In the genomic region with DNA sequence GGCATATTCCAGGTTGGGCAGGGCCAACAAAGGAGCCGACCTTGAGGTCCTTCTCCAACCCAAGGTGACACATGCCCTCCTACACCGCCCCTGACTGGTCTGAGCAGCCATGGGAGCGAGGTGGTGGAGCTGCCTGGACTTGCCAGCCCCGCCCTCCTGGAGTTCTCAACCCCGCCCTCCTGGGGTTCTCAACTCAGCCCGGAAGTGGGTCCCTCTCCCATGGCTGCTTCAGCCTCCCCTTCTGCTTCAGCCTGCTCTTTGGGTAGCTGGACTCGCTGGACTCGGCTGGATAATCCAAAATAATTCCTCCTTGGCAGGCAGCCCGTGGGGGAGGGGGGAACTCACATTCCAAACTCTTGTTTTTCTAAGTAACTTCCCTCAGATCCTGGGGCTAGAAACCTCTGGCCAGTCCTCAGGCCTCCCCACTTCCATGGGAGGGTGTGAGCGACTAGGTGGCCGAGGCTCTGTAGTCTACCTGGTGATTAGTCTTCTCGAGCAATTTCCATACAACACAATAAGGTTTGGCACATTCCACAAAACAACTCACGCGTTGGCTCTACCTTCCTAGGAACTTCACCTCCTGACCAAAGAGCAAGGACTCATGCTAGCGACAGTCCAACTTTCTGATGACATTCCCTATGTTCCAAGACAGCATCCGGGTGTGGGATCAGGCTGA, we compare ENCODE assay signal across 8 mouse cellular contexts. TPM values are rescaled to one million over a fixed set of nuclear protein-coding genes. Genes with fewer than 3 reads are reported as not detected.
DNase-seq lines count a peak whose midpoint lies in the region; ATAC-seq and TF ChIP-seq lines count a peak whose summit lies in the region.

No protein-coding gene starts in this region.

- H3K27ac ChIP-seq in bone marrow macrophage, adult 2 months (ENCODE audit: insufficient read depth, low read depth, low read length) = peak overlapping the region; percentile 99
- H3K27ac ChIP-seq in forebrain, embryonic 11.5 days (ENCODE audit: low read depth, low read length) = peak overlapping the region; percentile 90; the same call in 1 of the 2 replicates
- peak overlapping the region; percentile 95 for H3K27ac ChIP-seq in testis, adult 2 months (ENCODE audit: control insufficient read depth, insufficient read depth, low read depth, low read length)

- peak overlapping the region; percentile 94 for H3K9ac ChIP-seq in forebrain, embryonic 11.5 days (ENCODE audit: low read length)

- peaks cover 57% of the 10 kb centered on the region for H3K4me1 ChIP-seq in bone marrow macrophage, adult 2 months (ENCODE audit: control insufficient read depth, insufficient read depth, low read length)
- H3K4me1 ChIP-seq in forebrain, embryonic 11.5 days (replicated peaks; ENCODE audit: control insufficient read depth, insufficient read depth, low read length) = peaks cover 46% of the 10 kb centered on the region
- peaks cover 43% of the 10 kb centered on the region for H3K4me1 ChIP-seq in testis, adult 2 months (ENCODE audit: control insufficient read depth, insufficient read depth, low read length)

- WGBS in forebrain, embryonic 11.5 days = 1% methylated on average over 16 of the region's 16 CpGs

- peak overlapping the region; percentile 77 for H3K4me3 ChIP-seq in bone marrow macrophage, adult 2 months (ENCODE audit: insufficient read depth, low read length)
- H3K4me3 ChIP-seq in forebrain, embryonic 11.5 days (ENCODE audit: low read depth, low read length) = peak overlapping the region; percentile 84
- peak overlapping the region; percentile 99 for H3K4me3 ChIP-seq in testis, adult 2 months (ENCODE audit: control insufficient read depth, low read depth, low read length)

- H3K9me3 ChIP-seq in forebrain, embryonic 11.5 days (ENCODE audit: control insufficient read depth, low read length) = no peaks in the 10 kb centered on the region

- peak; percentile 94 for DNase-seq in Muller cell, postnatal 12 days (ENCODE audit: inconsistent ontology term)
- DNase-seq in forebrain, embryonic 11.5 days (ENCODE audit: low spot score) = peak; percentile 82
- DNase-seq in heart, postnatal 14 days = peak; percentile 75 to 82
- peak; percentile 89 to 92 for DNase-seq in kidney, postnatal 4 days

- H3K36me3 ChIP-seq in forebrain, embryonic 11.5 days (ENCODE audit: control insufficient read depth, insufficient read depth, low read length) = no peaks in the 10 kb centered on the region
- no peaks in the 10 kb centered on the region for H3K36me3 ChIP-seq in testis, adult 2 months (ENCODE audit: control insufficient read depth, insufficient read depth, low read length)

- no peaks in the 10 kb centered on the region for H3K27me3 ChIP-seq in forebrain, embryonic 11.5 days (ENCODE audit: control insufficient read depth, insufficient read depth, low read length)
- no peaks in the 10 kb centered on the region for H3K27me3 ChIP-seq in testis, adult 2 months (ENCODE audit: control insufficient read depth, insufficient read depth, low read length)

- intact Hi-C loops in heart, postnatal 14 days (cut with DNase I) = no loop called here

- peak; percentile 13; the same call in 1 of the 2 replicates for ATAC-seq in forebrain, embryonic 11.5 days (replicated peaks; ENCODE audit: low FRiP score)
- ATAC-seq in megakaryocyte progenitor cell, adult 5-6 weeks (replicated peaks; ENCODE audit: poor library complexity) = 0 out of 2 replicates have a peak, but pooled peaks have one; percentile 22
- ATAC-seq in activated CD4-positive, CD25-positive, alpha-beta regulatory T cell, adult 4 months = no peak

- TF ChIP-seq POLR2A in bone marrow macrophage, adult 2 months (IDR thresholded peaks at IDR 0.05; ENCODE audit: borderline replicate concordance, low read depth, low read length) = no peak
- TF ChIP-seq POLR2A in testis, adult 2 months (IDR thresholded peaks at IDR 0.05; ENCODE audit: control insufficient read depth, low read depth, low read length) = no peak; the same call in 1 of the 2 replicates

- peak overlapping the region; percentile 88 for H3K4me2 ChIP-seq in forebrain, embryonic 11.5 days (ENCODE audit: low read depth, low read length, severe bottlenecking)

- TF ChIP-seq CTCF in bone marrow macrophage, adult 2 months (IDR thresholded peaks at IDR 0.05; ENCODE audit: low read depth, low read length) = no peak
- no peak for TF ChIP-seq CTCF in testis, adult 2 months (IDR thresholded peaks at IDR 0.05; ENCODE audit: control insufficient read depth, insufficient read depth, insufficient replicate concordance, low read depth, low read length)

RNA-seq across cellular contexts. Expression of gene Plxnb2, which starts 1.5 kb away (rescaled TPM):
- polyA plus RNA-seq in bone marrow macrophage, adult 2 months (2012; ENCODE audit: insufficient read depth, insufficient read length, missing spikeins) = 432 and 457 TPM in 2 replicates
- polyA plus RNA-seq in forebrain, embryonic 11.5 days (2014; fragmentation: Nextera tagmentation; extraction: Ambion mirVana) = 162 and 176 TPM in 2 replicates
- 100 to 1,000 TPM in 1 of 2 experiments, 10 to 100 TPM in 1; 98.2 to 101 TPM for total RNA-seq in heart, postnatal 14 days (2021)
- total RNA-seq in megakaryocyte progenitor cell, adult 5-6 weeks (2015) = 12.1 and 12.6 TPM in 2 replicates
- total RNA-seq in megakaryocyte progenitor cell, adult 5-6 weeks (2017) = 9.3 and 14.5 TPM in 2 replicates
- polyA plus RNA-seq in testis, adult 2 months (2012; rRNA removed) = 91.0 and 107 TPM in 2 replicates
- 1 to 10 TPM; 1.0 to 2.1 TPM for polyA plus RNA-seq in activated CD4-positive, CD25-positive, alpha-beta regulatory T cell, adult 4 months (2017; shearing (Covaris generic))

RNA-seq across cellular contexts. Expression of gene Dennd6b, which starts 17.2 kb away (rescaled TPM):
- polyA plus RNA-seq in bone marrow macrophage, adult 2 months (2012; ENCODE audit: insufficient read depth, insufficient read length, missing spikeins) = 3.4 and 3.8 TPM in 2 replicates
- 26.7 and 27.5 TPM in 2 replicates for polyA plus RNA-seq in forebrain, embryonic 11.5 days (2014; fragmentation: Nextera tagmentation; extraction: Ambion mirVana)
- total RNA-seq in heart, postnatal 14 days (2021) = 10 to 100 TPM in 1 of 2 experiments, 1 to 10 TPM in 1; 9.7 to 10.1 TPM
- total RNA-seq in megakaryocyte progenitor cell, adult 5-6 weeks (2015) = 1.6 and 2.4 TPM in 2 replicates
- total RNA-seq in megakaryocyte progenitor cell, adult 5-6 weeks (2017) = 1.3 and 2.5 TPM in 2 replicates
- polyA plus RNA-seq in testis, adult 2 months (2012; rRNA removed) = 55.5 and 58.5 TPM in 2 replicates
- 1 to 10 TPM; 7.7 to 8.4 TPM for polyA plus RNA-seq in activated CD4-positive, CD25-positive, alpha-beta regulatory T cell, adult 4 months (2017; shearing (Covaris generic))

RNA-seq across cellular contexts. Expression of gene Mapk11, which starts 29.7 kb away (rescaled TPM):
- 2.2 and 2.7 TPM in 2 replicates for polyA plus RNA-seq in bone marrow macrophage, adult 2 months (2012; ENCODE audit: insufficient read depth, insufficient read length, missing spikeins)
- polyA plus RNA-seq in forebrain, embryonic 11.5 days (2014; fragmentation: Nextera tagmentation; extraction: Ambion mirVana) = 43.2 and 47.6 TPM in 2 replicates
- total RNA-seq in heart, postnatal 14 days (2021) = 1 to 10 TPM; 2.3 to 3.7 TPM
- total RNA-seq in megakaryocyte progenitor cell, adult 5-6 weeks (2015) = not detected in 2 replicates
- 0.10 TPM in 1 of 2 replicates, not detected in the other for total RNA-seq in megakaryocyte progenitor cell, adult 5-6 weeks (2017)
- 2.0 and 2.6 TPM in 2 replicates for polyA plus RNA-seq in testis, adult 2 months (2012; rRNA removed)
- 10 to 100 TPM; 21.2 to 22.5 TPM for polyA plus RNA-seq in activated CD4-positive, CD25-positive, alpha-beta regulatory T cell, adult 4 months (2017; shearing (Covaris generic))

RNA-seq across cellular contexts. Expression of gene Ppp6r2, which starts 32.3 kb away (rescaled TPM):
- polyA plus RNA-seq in bone marrow macrophage, adult 2 months (2012; ENCODE audit: insufficient read depth, insufficient read length, missing spikeins) = 31.6 and 32.7 TPM in 2 replicates
- 45.1 and 49.2 TPM in 2 replicates for polyA plus RNA-seq in forebrain, embryonic 11.5 days (2014; fragmentation: Nextera tagmentation; extraction: Ambion mirVana)
- total RNA-seq in heart, postnatal 14 days (2021) = 10 to 100 TPM; 57.8 to 61.2 TPM
- 8.5 and 11.8 TPM in 2 replicates for total RNA-seq in megakaryocyte progenitor cell, adult 5-6 weeks (2015)
- total RNA-seq in megakaryocyte progenitor cell, adult 5-6 weeks (2017) = 9.8 and 11.2 TPM in 2 replicates
- polyA plus RNA-seq in testis, adult 2 months (2012; rRNA removed) = 49.8 and 59.3 TPM in 2 replicates
- 10 to 100 TPM; 20.8 to 25.1 TPM for polyA plus RNA-seq in activated CD4-positive, CD25-positive, alpha-beta regulatory T cell, adult 4 months (2017; shearing (Covaris generic))

RNA-seq across cellular contexts. Expression of gene Mapk12, which starts 38.6 kb away (rescaled TPM):
- not detected in 2 replicates for polyA plus RNA-seq in bone marrow macrophage, adult 2 months (2012; ENCODE audit: insufficient read depth, insufficient read length, missing spikeins)
- 26.9 and 29.8 TPM in 2 replicates for polyA plus RNA-seq in forebrain, embryonic 11.5 days (2014; fragmentation: Nextera tagmentation; extraction: Ambion mirVana)
- total RNA-seq in heart, postnatal 14 days (2021) = 10 to 100 TPM; 16.8 to 18.7 TPM
- total RNA-seq in megakaryocyte progenitor cell, adult 5-6 weeks (2015) = 0.49 TPM in 1 of 2 replicates, not detected in the other
- total RNA-seq in megakaryocyte progenitor cell, adult 5-6 weeks (2017) = 0.04 and 0.47 TPM in 2 replicates
- polyA plus RNA-seq in testis, adult 2 months (2012; rRNA removed) = 0.79 and 1.0 TPM in 2 replicates
- 1 to 10 TPM; 1.1 to 2.1 TPM for polyA plus RNA-seq in activated CD4-positive, CD25-positive, alpha-beta regulatory T cell, adult 4 months (2017; shearing (Covaris generic))

Comparison
In these comparisons a context has a peak if more than half of its experiments do, and no peak if none do; other contexts are left out.
1. RNA of gene Plxnb2, which starts 1.5 kb away (polyA plus RNA-seq): 432 to 457 TPM in bone marrow macrophage, adult 2 months, 162 to 176 TPM in forebrain, embryonic 11.5 days and 91.0 to 107 TPM in testis, adult 2 months; 1.0 to 2.1 TPM in activated CD4-positive, CD25-positive, alpha-beta regulatory T cell, adult 4 months; every median in the first group is over 10 times any median in the second.
2. Peak in every context shown above with its lines, with median percentiles within 50 percentile points of each other: DNase-seq, H3K27ac ChIP-seq and H3K4me3 ChIP-seq.